Mouse (Mus musculus) CH12.LX (cell line): ENCODE results near the gene Taz. TPM values are rescaled to one million over a fixed set of nuclear protein-coding genes. Genes with fewer than 3 reads are reported as not detected.

Experiments
- DNase-seq: peaks from one replicate; pipeline ENCODE4 v3.0.0-alpha.2; 2013; ENCODE audit errors: extremely low read depth
- H3K27ac ChIP-seq: 2 replicates; pipeline ENCODE4 v1.5.1; 2012; ENCODE audit warnings: low read depth, mild to moderate bottlenecking, control low read depth, moderate library complexity; ENCODE audit not compliant: insufficient read depth
- H3K27me3 ChIP-seq: replicated peaks from 2 replicates; pipeline ENCODE3; 2012; ENCODE audit warnings: inconsistent platforms
- H3K36me3 ChIP-seq, 2 experiments: replicated peaks in 1 of 2; 2 replicates each; pipeline versions ENCODE3 to v1.6.1; 2012; ENCODE audit warnings: inconsistent platforms in 1 of 2, low read length in 1 of 2, mild to moderate bottlenecking in 1 of 2, mixed read lengths in 1 of 2, moderate library complexity in 1 of 2; ENCODE audit not compliant: control insufficient read depth in 1 of 2, insufficient read depth in 1 of 2
- H3K4me1 ChIP-seq, 2 experiments: 2 replicates each; pipeline ENCODE4 v1.6.1; 2012; ENCODE audit warnings: inconsistent platforms in 1 of 2, moderate library complexity in 1 of 2; ENCODE audit not compliant: insufficient read depth in 2 of 2, control insufficient read depth in 1 of 2
- H3K4me2 ChIP-seq: 2 replicates; pipeline ENCODE4 v1.6.1; 2012; ENCODE audit warnings: low read depth, mild to moderate bottlenecking, control low read depth; ENCODE audit not compliant: poor library complexity, insufficient read depth, severe bottlenecking
- H3K4me3 ChIP-seq, 3 experiments: fragments of 150-350 bp in 1 of 3; sonication (generic) in 1 of 3; replicated peaks in 1 of 3; 2 replicates each; pipeline versions ENCODE3 to v1.5.1; 2011 to 2012; ENCODE audit warnings: low read depth in 2 of 3, low read length in 2 of 3, mild to moderate bottlenecking in 2 of 3, moderate library complexity in 2 of 3, control low read depth in 1 of 3, improper control_type of control experiment in 1 of 3, inconsistent platforms in 1 of 3, mixed read lengths in 1 of 3; ENCODE audit not compliant: poor library complexity in 1 of 3
- H3K79me2 ChIP-seq: replicated peaks from 2 replicates; pipeline ENCODE4 v1.6.1; 2012; ENCODE audit warnings: mild to moderate bottlenecking, moderate library complexity; ENCODE audit not compliant: control insufficient read depth, poor library complexity, insufficient read depth, severe bottlenecking; ENCODE audit errors: extremely low read depth
- H3K9ac ChIP-seq: 2 replicates; pipeline ENCODE4 v1.6.1; 2012; ENCODE audit warnings: low read depth, mild to moderate bottlenecking, control low read depth, moderate library complexity; ENCODE audit not compliant: insufficient read depth
- H3K9me3 ChIP-seq: replicated peaks from 2 replicates; pipeline ENCODE3; 2012; ENCODE audit warnings: low read length, inconsistent platforms, mixed read lengths
- ETS1 ChIP-seq: conservative IDR thresholded peaks from 2 replicates; pipeline ENCODE4 v1.6.1; 2012; ENCODE audit warnings: low read depth, mild to moderate bottlenecking, inconsistent platforms, low read length, improper control_type of control experiment, moderate library complexity
- IRF4 ChIP-seq: IDR thresholded peaks from 2 replicates; pipeline ENCODE4 v1.6.1; 2014; ENCODE audit warnings: low read depth, mild to moderate bottlenecking, inconsistent platforms, low read length, improper control_type of control experiment
- JUN ChIP-seq: IDR thresholded peaks from 2 replicates; pipeline ENCODE4 v1.6.1; 2011; ENCODE audit warnings: low read depth, mild to moderate bottlenecking, low read length, improper control_type of control experiment, moderate library complexity; ENCODE audit not compliant: insufficient read depth
- KAT2A ChIP-seq: IDR thresholded peaks from 2 replicates; pipeline ENCODE4 v1.6.1; 2012; ENCODE audit warnings: low read length, improper control_type of control experiment, inconsistent platforms; ENCODE audit not compliant: insufficient replicate concordance
- MEF2A ChIP-seq: IDR thresholded peaks from 2 replicates; pipeline ENCODE4 v1.6.1; 2014; ENCODE audit warnings: low read depth, mild to moderate bottlenecking, inconsistent platforms, low read length, improper control_type of control experiment, borderline replicate concordance
- NRF1 ChIP-seq: IDR thresholded peaks from 2 replicates; pipeline ENCODE4 v1.6.1; 2014; ENCODE audit warnings: low read depth, mild to moderate bottlenecking, inconsistent platforms, low read length, improper control_type of control experiment, moderate library complexity
- RAD21 ChIP-seq: IDR thresholded peaks from 2 replicates; pipeline ENCODE4 v1.6.1; 2011; ENCODE audit warnings: low read depth, mild to moderate bottlenecking, low read length, improper control_type of control experiment, moderate library complexity
- RCOR1 ChIP-seq: conservative IDR thresholded peaks from 2 replicates; pipeline ENCODE4 v1.6.1; 2012; ENCODE audit warnings: low read depth, mild to moderate bottlenecking, inconsistent platforms, low read length, improper control_type of control experiment
- SMC3 ChIP-seq: IDR thresholded peaks from 2 replicates; pipeline ENCODE4 v1.6.1; 2011; ENCODE audit warnings: low read depth, low read length, improper control_type of control experiment
- TBP ChIP-seq: conservative IDR thresholded peaks from 2 replicates; pipeline ENCODE4 v1.6.1; 2011; ENCODE audit warnings: low read depth, low read length, improper control_type of control experiment
- TCF12 ChIP-seq: IDR thresholded peaks from 2 replicates; pipeline ENCODE4 v1.6.1; 2014; ENCODE audit warnings: low read depth, mild to moderate bottlenecking, inconsistent platforms, low read length, improper control_type of control experiment
- UBTF ChIP-seq: IDR thresholded peaks from 2 replicates; pipeline ENCODE4 v1.6.1; 2012; ENCODE audit warnings: low read depth, mild to moderate bottlenecking, inconsistent platforms, low read length, improper control_type of control experiment, moderate library complexity
- USF1 ChIP-seq: IDR thresholded peaks from 2 replicates; pipeline ENCODE4 v1.6.1; 2014; ENCODE audit warnings: low read depth, mild to moderate bottlenecking, inconsistent platforms, low read length, improper control_type of control experiment
- ZC3H11A ChIP-seq: IDR thresholded peaks from 2 replicates; pipeline ENCODE4 v1.6.1; 2012; ENCODE audit warnings: low read depth, mild to moderate bottlenecking, inconsistent platforms, low read length, improper control_type of control experiment
- ZNF384 ChIP-seq: IDR thresholded peaks from 2 replicates; pipeline ENCODE4 v1.6.1; 2012; ENCODE audit warnings: low read depth, low read length, improper control_type of control experiment, inconsistent platforms
- dilution Hi-C: fragments of 300-500 bp; cut with MboI; formaldehyde crosslinking; loops from 2 replicates; pipeline ENCODE4 v1.14.3; 2020; ENCODE audit warnings: low sequenced_read_pairs; ENCODE audit not compliant: extremely low pct_unique_long_range_greater_than_20kb, extremely low pct_ligation_motif_present
- in situ Hi-C: fragments of 300-500 bp; cut with MboI; formaldehyde crosslinking; loops from 3 replicates; pipeline ENCODE4 v1.14.3; 2019; ENCODE audit warnings: low sequenced_read_pairs, low pct_ligation_motif_present, low pct_unique_long_range_greater_than_20kb, mixed read lengths
- polyA plus RNA-seq: library from polyadenylated mRNA; unstranded; fragments of >175 nt; gene quantifications from 2 replicates; pipeline ENCODE4 v1.2.1, GENCODE M21; 2012; ENCODE audit warnings: low read depth; ENCODE audit not compliant: insufficient read length
- total RNA-seq, 2 experiments: library from RNA; depleted of rRNA; stranded (reverse); fragments of 300-350 nt in 1 of 2; fragments of >200 nt in 1 of 2; gene quantifications; 2 replicates each; pipeline ENCODE4 v1.2.3; 2012 to 2014

The Taz gene
- total and polyA plus RNA-seq, 3 experiments: 25.6 to 40.4 (median 29.2) TPM

DNA sequence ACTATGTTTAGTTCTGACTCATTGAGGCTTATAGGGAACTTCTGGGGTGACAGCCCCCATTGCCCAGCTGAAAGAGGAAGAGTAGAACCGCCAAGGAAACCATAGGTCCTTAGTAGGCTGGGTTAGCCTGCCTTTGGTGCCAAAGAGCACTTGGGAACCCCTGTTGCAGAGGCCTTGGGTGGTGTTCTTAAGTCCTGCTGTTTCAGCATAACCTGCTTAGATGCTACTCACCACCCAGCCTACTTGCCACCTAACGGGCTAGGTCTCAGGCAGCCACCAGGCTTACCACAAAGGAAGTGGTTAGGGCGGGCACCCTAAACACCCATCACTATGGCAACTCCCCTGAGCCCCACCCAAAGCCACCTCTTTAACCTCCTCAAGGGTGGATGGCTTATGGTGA is 37.9 kb upstream of the Taz start:
- H3K27me3 ChIP-seq: no peaks in the 10 kb centered on the region
- H3K4me2 ChIP-seq: peak overlapping the region; percentile 90
- H3K9me3 ChIP-seq: no peaks in the 10 kb centered on the region
- no peak overlapping the region for H3K9ac ChIP-seq
- dilution Hi-C loops (no loop called here), in situ Hi-C loops (loop anchor here (10.0 kb wide), 1 partner anchor 119 kb away; the partner anchor contains the start of gene Opn1mw)
- H3K4me3 ChIP-seq: no peak overlapping the region
- peaks cover 4 to 19% of the 10 kb centered on the region in 2 experiments; a peak in 3 of 4 replicates for H3K4me1 ChIP-seq
- peaks cover 13% of the 10 kb centered on the region; the same call in 1 of the 2 replicates for H3K79me2 ChIP-seq
- H3K36me3 ChIP-seq: peaks cover 39 to 43% of the 10 kb centered on the region in 2 experiments
- no peak for TF ChIP-seq JUN
- no peak for TF ChIP-seq UBTF
- peak overlapping the region; percentile 53; the same call in 1 of the 2 replicates for H3K27ac ChIP-seq
- peak; percentile 66 for DNase-seq

DNA sequence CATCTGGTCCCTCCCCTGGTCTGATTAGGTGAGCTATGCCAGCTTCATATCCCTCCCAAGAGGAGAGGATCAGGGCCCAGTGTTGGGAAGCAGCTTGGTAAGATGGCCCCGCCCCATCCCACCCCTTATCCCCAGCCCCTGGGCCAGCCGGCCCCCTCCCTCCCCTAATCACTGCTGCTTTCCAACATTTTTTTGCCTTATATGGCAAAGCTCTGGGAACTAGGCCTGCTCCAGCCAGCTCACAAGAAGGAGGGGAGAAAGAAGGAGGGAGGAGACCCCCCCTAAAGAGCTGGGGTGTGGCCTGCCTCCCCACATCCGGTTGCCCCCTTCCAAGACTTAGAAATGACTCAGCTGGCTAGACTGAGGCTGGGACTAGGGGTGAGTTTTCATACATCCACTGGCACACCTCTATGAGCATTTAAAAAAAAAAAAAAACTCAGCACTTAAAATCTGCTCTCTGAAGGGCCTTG is 37.1 kb upstream of the Taz start:
- in situ Hi-C loops: loop anchor here (5.0 to 10.0 kb wide), 2 partner anchors 120 to 168 kb away; partner anchors contain the start of gene Opn1mw
- peak overlapping the region; percentile 90 for H3K4me2 ChIP-seq
- peaks cover 4 to 24% of the 10 kb centered on the region in 2 experiments; a peak in 3 of 4 replicates for H3K4me1 ChIP-seq
- no peaks in the 10 kb centered on the region for H3K27me3 ChIP-seq
- H3K9me3 ChIP-seq: no peaks in the 10 kb centered on the region
- dilution Hi-C loops: no loop called here
- peak overlapping the region in 2 of 3 experiments; percentile 58 to 88 for H3K4me3 ChIP-seq
- peak overlapping the region; percentile 80; the same call in 1 of the 2 replicates for H3K9ac ChIP-seq
- peaks cover 31 to 35% of the 10 kb centered on the region in 2 experiments for H3K36me3 ChIP-seq
- peak; percentile 34 for DNase-seq
- H3K79me2 ChIP-seq: peaks cover 13% of the 10 kb centered on the region; the same call in 1 of the 2 replicates
- peak overlapping the region; percentile 53; the same call in 1 of the 2 replicates for H3K27ac ChIP-seq
- TF ChIP-seq IRF4 (peak; percentile 67), RAD21 (no peak), ETS1 (no peak), NRF1 (no peak), ZNF384 (peak; percentile 53), TBP (no peak)
- TF ChIP-seq, all 38 proteins: peak for 2

DNA sequence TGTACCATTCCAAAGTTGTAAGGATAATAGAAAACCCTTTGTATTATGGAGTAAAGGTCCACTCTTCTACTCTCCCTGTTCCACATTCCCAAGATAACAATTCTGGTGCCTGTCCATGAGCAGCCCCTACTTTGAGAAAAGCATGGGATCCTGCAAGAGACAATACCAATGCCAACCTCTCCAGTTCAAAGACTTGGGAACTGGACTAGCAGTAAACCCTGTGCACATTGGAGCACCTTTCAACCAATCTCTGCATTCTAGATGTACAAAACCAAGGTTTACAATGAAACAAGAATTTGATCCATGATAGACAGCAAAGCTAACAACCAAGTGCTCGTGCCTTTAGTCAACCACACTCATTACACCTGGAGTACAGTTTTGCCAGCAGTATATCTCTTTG is 36.6 kb upstream of the Taz start:
- H3K79me2 ChIP-seq: peaks cover 13% of the 10 kb centered on the region; the same call in 1 of the 2 replicates
- in situ Hi-C loops: loop anchor here (5.0 to 10.0 kb wide), 2 partner anchors 120 to 167 kb away; partner anchors contain the start of gene Opn1mw
- TF ChIP-seq USF1: no peak
- TF ChIP-seq MEF2A: no peak
- TF ChIP-seq RCOR1: no peak
- TF ChIP-seq JUN: no peak
- no peak for TF ChIP-seq KAT2A
- TF ChIP-seq SMC3: no peak
- TF ChIP-seq TCF12: no peak
- no peak for TF ChIP-seq ZC3H11A
- peak overlapping the region; percentile 80 for H3K9ac ChIP-seq
- H3K4me1 ChIP-seq: peaks cover 4 to 24% of the 10 kb centered on the region in 2 experiments; a peak in 3 of 4 replicates
- DNase-seq: no peak
- H3K27ac ChIP-seq: no peak overlapping the region
- dilution Hi-C loops: no loop called here
- peak overlapping the region; percentile 87 for H3K4me2 ChIP-seq
- H3K27me3 ChIP-seq: no peaks in the 10 kb centered on the region
- peaks cover 26 to 30% of the 10 kb centered on the region in 2 experiments for H3K36me3 ChIP-seq
- H3K4me3 ChIP-seq: peak overlapping the region; percentile 58 to 88 (median 61)
- H3K9me3 ChIP-seq: no peaks in the 10 kb centered on the region
